Mouse (Mus musculus): ENCODE data around the gene Matn1. TPM values are rescaled to one million over a fixed set of nuclear protein-coding genes. Genes with fewer than 3 reads are reported as not detected.
A peak's percentile ranks its signal among the peaks of the same experiment; 100 is the strongest.

Matn1 gene
- polyA plus RNA-seq, 1 experiment from 2014 or later = 0.07 TPM

GRCm38 (mm10) chr4:130912626-130913025, 31.6 kb upstream of the Matn1 start:
- WGBS (ENCODE audit: missing documents) = 44% methylated on average over 3 of the region's 3 CpGs
- no peaks in the 10 kb centered on the region for H3K36me3 ChIP-seq (ENCODE audit: inconsistent target)
- H3K79me2 ChIP-seq (ENCODE audit: inconsistent target) = peaks cover 46% of the 10 kb centered on the region
- H3K4me3 ChIP-seq (ENCODE audit: inconsistent target) = peak overlapping the region; percentile 92
- H3K27ac ChIP-seq = peak overlapping the region; percentile 100

GRCm38 (mm10) chr4:130913077-130913476, 31.1 kb upstream of the Matn1 start, which contains the start of gene Laptm5:
Laptm5 (plus strand) TSS chr4:130913125.
- Histone ChIP-seq H3K4me3 (ENCODE audit: inconsistent target) (peak within 1 kb of the TSS; percentile 92), H3K27ac (peak within 1 kb of the TSS; percentile 100), H3K36me3 (ENCODE audit: inconsistent target) (no peaks in the 10 kb centered on the region), H3K79me2 (ENCODE audit: inconsistent target) (peaks cover 51% of the 10 kb centered on the region)
- 6% methylated on average over 6 of the region's 11 CpGs for WGBS (ENCODE audit: missing documents)

GRCm38 (mm10) chr4:130913511-130913910, 30.7 kb upstream of the Matn1 start:
- Histone ChIP-seq H3K4me3 (ENCODE audit: inconsistent target) (peak overlapping the region; percentile 92), H3K27ac (peak overlapping the region; percentile 100)

GRCm38 (mm10) chr4:130914011-130914410, 30.2 kb upstream of the Matn1 start:
- 0% methylated on average over 4 of the region's 4 CpGs for WGBS (ENCODE audit: missing documents)
- H3K27ac ChIP-seq = peak overlapping the region; percentile 100
- peaks cover 60% of the 10 kb centered on the region for H3K79me2 ChIP-seq (ENCODE audit: inconsistent target)
- H3K4me3 ChIP-seq (ENCODE audit: inconsistent target) = peak overlapping the region; percentile 92
- H3K36me3 ChIP-seq (ENCODE audit: inconsistent target) = no peaks in the 10 kb centered on the region; the same call in 1 of the 2 replicates

More at GRCm38 (mm10) chr4:130913511-130913910, 30.7 kb upstream of the Matn1 start:
- H3K79me2 ChIP-seq (ENCODE audit: inconsistent target) = peaks cover 55% of the 10 kb centered on the region
- WGBS (ENCODE audit: missing documents) = 0% methylated on average over 3 of the region's 3 CpGs
- no peaks in the 10 kb centered on the region; the same call in 1 of the 2 replicates for H3K36me3 ChIP-seq (ENCODE audit: inconsistent target)

GRCm38 (mm10) chr4:130914527-130914926, 29.7 kb upstream of the Matn1 start:
- Histone ChIP-seq H3K36me3 (ENCODE audit: inconsistent target) (no peaks in the 10 kb centered on the region; the same call in 1 of the 2 replicates), H3K27ac (peak overlapping the region; percentile 100), H3K79me2 (ENCODE audit: inconsistent target) (peaks cover 65% of the 10 kb centered on the region), H3K4me3 (ENCODE audit: inconsistent target) (peak overlapping the region; percentile 92)
- 1% methylated on average over 7 of the region's 7 CpGs for WGBS (ENCODE audit: missing documents)

GRCm38 (mm10) chr4:130915006-130915667, 29.0 kb upstream of the Matn1 start:
- WGBS (ENCODE audit: missing documents) = under 1% methylated on average over 11 of the region's 12 CpGs

GRCm38 (mm10) chr4:130915668-130916035, 28.5 kb upstream of the Matn1 start:
- Histone ChIP-seq H3K79me2 (ENCODE audit: inconsistent target) (peaks cover 76% of the 10 kb centered on the region), H3K27ac (peak overlapping the region; percentile 100), H3K36me3 (ENCODE audit: inconsistent target) (no peaks in the 10 kb centered on the region; the same call in 1 of the 2 replicates), H3K4me3 (ENCODE audit: inconsistent target) (peak overlapping the region; percentile 92)
- WGBS (ENCODE audit: missing documents) = 13% methylated on average over 6 of the region's 7 CpGs

More at GRCm38 (mm10) chr4:130915006-130915667, 29.0 kb upstream of the Matn1 start:
- Histone ChIP-seq H3K79me2 (ENCODE audit: inconsistent target) (peaks cover 71% of the 10 kb centered on the region), H3K27ac (peak overlapping the region; percentile 100), H3K4me3 (ENCODE audit: inconsistent target) (peak overlapping the region; percentile 92), H3K36me3 (ENCODE audit: inconsistent target) (no peaks in the 10 kb centered on the region; the same call in 1 of the 2 replicates)

- peaks cover 86% of the 10 kb centered on the region for H3K79me2 ChIP-seq (ENCODE audit: inconsistent target)
- peak overlapping the region; percentile 100 for H3K27ac ChIP-seq
- WGBS (ENCODE audit: missing documents) = 31% methylated on average over 7 of the region's 7 CpGs
- H3K36me3 ChIP-seq (ENCODE audit: inconsistent target) = no peaks in the 10 kb centered on the region; the same call in 1 of the 2 replicates
- H3K4me3 ChIP-seq (ENCODE audit: inconsistent target) = peak overlapping the region; percentile 92
These were observed 27.5 kb upstream of the Matn1 start for GRCm38 (mm10) chr4:130916639-130917038.

- Histone ChIP-seq H3K79me2 (ENCODE audit: inconsistent target) (peaks cover 96% of the 10 kb centered on the region), H3K27ac (peak overlapping the region; percentile 100), H3K36me3 (ENCODE audit: inconsistent target) (peaks cover 5% of the 10 kb centered on the region; the same call in 1 of the 2 replicates), H3K4me3 (ENCODE audit: inconsistent target) (no peak overlapping the region)
- 51% methylated on average over 4 of the region's 4 CpGs for WGBS (ENCODE audit: missing documents)
These were observed 26.6 kb upstream of the Matn1 start for GRCm38 (mm10) chr4:130917564-130917963.

GRCm38 (mm10) chr4:130918805-130919749, 25.1 kb upstream of the Matn1 start:
- H3K36me3 ChIP-seq (ENCODE audit: inconsistent target) = peaks cover 17% of the 10 kb centered on the region
- H3K79me2 ChIP-seq (ENCODE audit: inconsistent target) = peaks cover 100% of the 10 kb centered on the region
- peak overlapping the region; percentile 100 for H3K27ac ChIP-seq
- WGBS (ENCODE audit: missing documents) = 58% methylated on average over 8 of the region's 10 CpGs
- H3K4me3 ChIP-seq (ENCODE audit: inconsistent target) = no peak overlapping the region

GRCm38 (mm10) chr4:130919750-130920356, 24.3 kb upstream of the Matn1 start:
- 58% methylated on average over 9 of the region's 9 CpGs for WGBS (ENCODE audit: missing documents)
- Histone ChIP-seq H3K36me3 (ENCODE audit: inconsistent target) (peaks cover 23% of the 10 kb centered on the region), H3K79me2 (ENCODE audit: inconsistent target) (peaks cover 100% of the 10 kb centered on the region), H3K27ac (peak overlapping the region; percentile 100), H3K4me3 (ENCODE audit: inconsistent target) (no peak overlapping the region)

GRCm38 (mm10) chr4:130920951-130921693, 23.1 kb upstream of the Matn1 start:
- Histone ChIP-seq H3K36me3 (ENCODE audit: inconsistent target) (peaks cover 36% of the 10 kb centered on the region), H3K27ac (peak overlapping the region; percentile 100), H3K79me2 (ENCODE audit: inconsistent target) (peaks cover 100% of the 10 kb centered on the region), H3K4me3 (ENCODE audit: inconsistent target) (no peak overlapping the region; the same call in 1 of the 2 replicates)
- WGBS (ENCODE audit: missing documents) = 7% methylated on average over 12 of the region's 12 CpGs

GRCm38 (mm10) chr4:130921986-130922385, 22.2 kb upstream of the Matn1 start:
- WGBS (ENCODE audit: missing documents) = 57% methylated on average over 10 of the region's 10 CpGs
- Histone ChIP-seq H3K36me3 (ENCODE audit: inconsistent target) (peaks cover 44% of the 10 kb centered on the region), H3K4me3 (ENCODE audit: inconsistent target) (no peak overlapping the region)

More at GRCm38 (mm10) chr4:130921986-130922385, 22.2 kb upstream of the Matn1 start:
- Histone ChIP-seq H3K79me2 (ENCODE audit: inconsistent target) (peaks cover 100% of the 10 kb centered on the region), H3K27ac (peak overlapping the region; percentile 100)

Data from macrophage (primary cell).